Mouse (Mus musculus): ENCODE measurements around the gene Prox2. TPM values are rescaled to one million over a fixed set of nuclear protein-coding genes. Genes with fewer than 3 reads are reported as not detected.
"Not testable (repeated sequence)": the region's sequence is repeated elsewhere in the genome, so short reads cannot be mapped to it uniquely, and the experiment has no call there.

Gene Prox2
- polyA plus RNA-seq, 1 experiment from 2014 or later, result 6.4 TPM

GRCm38 (mm10) chr12:85146881-85147280, 36.3 kb upstream of the Prox2 start:
- Histone ChIP-seq H3K4me2 (ENCODE audit: low read depth, low read length) (no peak overlapping the region), H3K9me3 (ENCODE audit: control insufficient read depth, low read length) (no peaks in the 10 kb centered on the region), H3K4me3 (ENCODE audit: low read length) (no peak overlapping the region), H3K4me1 (replicated peaks; ENCODE audit: control insufficient read depth, insufficient read depth, low read length) (peaks cover 25% of the 10 kb centered on the region), H3K9ac (ENCODE audit: low read length) (no peak overlapping the region), H3K36me3 (ENCODE audit: control insufficient read depth, insufficient read depth, low read length) (no peaks in the 10 kb centered on the region), H3K27ac (ENCODE audit: low read length) (no peak overlapping the region), H3K27me3 (ENCODE audit: control insufficient read depth, insufficient read depth, low read depth, low read length) (peaks cover 5% of the 10 kb centered on the region; the same call in 1 of the 2 replicates)
- no peak for ATAC-seq (ENCODE audit: low read depth)
- 76% methylated on average over 9 of the region's 9 CpGs for WGBS

GRCm38 (mm10) chr12:85146355-85146754, 35.8 kb upstream of the Prox2 start:
- Histone ChIP-seq H3K9me3 (ENCODE audit: control insufficient read depth, low read length) (no peaks in the 10 kb centered on the region), H3K4me2 (ENCODE audit: low read depth, low read length) (no peak overlapping the region), H3K9ac (ENCODE audit: low read length) (no peak overlapping the region), H3K4me3 (ENCODE audit: low read length) (no peak overlapping the region), H3K36me3 (ENCODE audit: control insufficient read depth, insufficient read depth, low read length) (no peaks in the 10 kb centered on the region), H3K27me3 (ENCODE audit: control insufficient read depth, insufficient read depth, low read depth, low read length) (peaks cover 4% of the 10 kb centered on the region; the same call in 1 of the 2 replicates), H3K4me1 (replicated peaks; ENCODE audit: control insufficient read depth, insufficient read depth, low read length) (peaks cover 24% of the 10 kb centered on the region), H3K27ac (ENCODE audit: low read length) (peak overlapping the region; percentile 47)
- peak; percentile 55 for ATAC-seq (ENCODE audit: low read depth)
- 28% methylated on average over 9 of the region's 11 CpGs for WGBS

- ATAC-seq (ENCODE audit: low read depth), result peak; percentile 76
- H3K4me1 ChIP-seq (replicated peaks; ENCODE audit: control insufficient read depth, insufficient read depth, low read length), result peaks cover 17% of the 10 kb centered on the region
- no peak overlapping the region for H3K4me2 ChIP-seq (ENCODE audit: low read depth, low read length)
- no peak overlapping the region for H3K9ac ChIP-seq (ENCODE audit: low read length)
- H3K27ac ChIP-seq (ENCODE audit: low read length), result peak overlapping the region; percentile 47
- H3K9me3 ChIP-seq (ENCODE audit: control insufficient read depth, low read length), result no peaks in the 10 kb centered on the region
- H3K27me3 ChIP-seq (ENCODE audit: control insufficient read depth, insufficient read depth, low read depth, low read length), result peaks cover 2% of the 10 kb centered on the region
- H3K36me3 ChIP-seq (ENCODE audit: control insufficient read depth, insufficient read depth, low read length), result no peaks in the 10 kb centered on the region
- WGBS, result 47% methylated on average over 9 of the region's 9 CpGs
- H3K4me3 ChIP-seq (ENCODE audit: low read length), result no peak overlapping the region
These were observed 35.1 kb upstream of the Prox2 start for GRCm38 (mm10) chr12:85145630-85146029.

GRCm38 (mm10) chr12:85144821-85145220, 34.3 kb upstream of the Prox2 start:
- no peak overlapping the region for H3K27ac ChIP-seq (ENCODE audit: low read length)
- ATAC-seq (ENCODE audit: low read depth), result no peak

GRCm38 (mm10) chr12:85144276-85144675, 33.7 kb upstream of the Prox2 start:
- H3K27ac ChIP-seq (ENCODE audit: low read length); ATAC-seq (ENCODE audit: low read depth); H3K9me3 ChIP-seq (ENCODE audit: control insufficient read depth, low read length); H3K27me3 ChIP-seq (ENCODE audit: control insufficient read depth, insufficient read depth, low read depth, low read length); H3K9ac ChIP-seq (ENCODE audit: low read length); H3K4me3 ChIP-seq (ENCODE audit: low read length); H3K36me3 ChIP-seq (ENCODE audit: control insufficient read depth, insufficient read depth, low read length); H3K4me2 ChIP-seq (ENCODE audit: low read depth, low read length): not testable (repeated sequence)
- peaks cover 12% of the 10 kb centered on the region for H3K4me1 ChIP-seq (replicated peaks; ENCODE audit: control insufficient read depth, insufficient read depth, low read length)
- WGBS, result 57% methylated on average over 2 of the region's 2 CpGs

More at GRCm38 (mm10) chr12:85144821-85145220, 34.3 kb upstream of the Prox2 start:
- Histone ChIP-seq H3K27me3 (ENCODE audit: control insufficient read depth, insufficient read depth, low read depth, low read length) (peaks cover 2% of the 10 kb centered on the region), H3K9ac (ENCODE audit: low read length) (no peak overlapping the region), H3K9me3 (ENCODE audit: control insufficient read depth, low read length) (no peaks in the 10 kb centered on the region), H3K4me2 (ENCODE audit: low read depth, low read length) (no peak overlapping the region), H3K4me3 (ENCODE audit: low read length) (no peak overlapping the region), H3K4me1 (replicated peaks; ENCODE audit: control insufficient read depth, insufficient read depth, low read length) (peaks cover 12% of the 10 kb centered on the region), H3K36me3 (ENCODE audit: control insufficient read depth, insufficient read depth, low read length) (no peaks in the 10 kb centered on the region)
- WGBS, result 91% methylated on average over 4 of the region's 4 CpGs

GRCm38 (mm10) chr12:85142803-85143202, 32.2 kb upstream of the Prox2 start:
- Histone ChIP-seq H3K27ac (ENCODE audit: low read length) (no peak overlapping the region), H3K9ac (ENCODE audit: low read length) (no peak overlapping the region), H3K9me3 (ENCODE audit: control insufficient read depth, low read length) (no peaks in the 10 kb centered on the region), H3K4me3 (ENCODE audit: low read length) (no peak overlapping the region), H3K36me3 (ENCODE audit: control insufficient read depth, insufficient read depth, low read length) (no peaks in the 10 kb centered on the region), H3K4me2 (ENCODE audit: low read depth, low read length) (no peak overlapping the region), H3K27me3 (ENCODE audit: control insufficient read depth, insufficient read depth, low read depth, low read length) (peaks cover 2% of the 10 kb centered on the region), H3K4me1 (replicated peaks; ENCODE audit: control insufficient read depth, insufficient read depth, low read length) (peaks cover 12% of the 10 kb centered on the region)
- 19% methylated on average over 4 of the region's 4 CpGs for WGBS
- ATAC-seq (ENCODE audit: low read depth), result peak; percentile 73

- Histone ChIP-seq H3K4me3 (ENCODE audit: low read length) (no peak overlapping the region), H3K4me1 (replicated peaks; ENCODE audit: control insufficient read depth, insufficient read depth, low read length) (peaks cover 7% of the 10 kb centered on the region), H3K27me3 (ENCODE audit: control insufficient read depth, insufficient read depth, low read depth, low read length) (peaks cover 2% of the 10 kb centered on the region), H3K9ac (ENCODE audit: low read length) (no peak overlapping the region; the same call in 1 of the 2 replicates), H3K27ac (ENCODE audit: low read length) (no peak overlapping the region), H3K36me3 (ENCODE audit: control insufficient read depth, insufficient read depth, low read length) (no peaks in the 10 kb centered on the region), H3K9me3 (ENCODE audit: control insufficient read depth, low read length) (no peaks in the 10 kb centered on the region), H3K4me2 (ENCODE audit: low read depth, low read length) (no peak overlapping the region)
- WGBS, result 79% methylated on average over 6 of the region's 6 CpGs
- no peak for ATAC-seq (ENCODE audit: low read depth)
These were observed 30.5 kb upstream of the Prox2 start for GRCm38 (mm10) chr12:85141096-85141495.

GRCm38 (mm10) chr12:85140036-85140701, 29.6 kb upstream of the Prox2 start:
- Histone ChIP-seq H3K4me3 (ENCODE audit: low read length) (no peak overlapping the region), H3K9ac (ENCODE audit: low read length) (no peak overlapping the region), H3K4me2 (ENCODE audit: low read depth, low read length) (no peak overlapping the region), H3K4me1 (replicated peaks; ENCODE audit: control insufficient read depth, insufficient read depth, low read length) (peaks cover 11% of the 10 kb centered on the region), H3K36me3 (ENCODE audit: control insufficient read depth, insufficient read depth, low read length) (no peaks in the 10 kb centered on the region), H3K27me3 (ENCODE audit: control insufficient read depth, insufficient read depth, low read depth, low read length) (peaks cover 2% of the 10 kb centered on the region), H3K27ac (ENCODE audit: low read length) (no peak overlapping the region), H3K9me3 (ENCODE audit: control insufficient read depth, low read length) (no peaks in the 10 kb centered on the region)
- 41% methylated on average over 18 of the region's 18 CpGs for WGBS
- no peak for ATAC-seq (ENCODE audit: low read depth)

- H3K27ac ChIP-seq (ENCODE audit: low read length), result peak overlapping the region; percentile 67
- H3K4me2 ChIP-seq (ENCODE audit: low read depth, low read length), result no peak overlapping the region
- ATAC-seq (ENCODE audit: low read depth), result peak; percentile 44
- H3K9ac ChIP-seq (ENCODE audit: low read length), result no peak overlapping the region
- peaks cover 23% of the 10 kb centered on the region for H3K36me3 ChIP-seq (ENCODE audit: control insufficient read depth, insufficient read depth, low read length)
- no peaks in the 10 kb centered on the region for H3K9me3 ChIP-seq (ENCODE audit: control insufficient read depth, low read length)
- WGBS, result 48% methylated on average over 4 of the region's 4 CpGs
- H3K27me3 ChIP-seq (ENCODE audit: control insufficient read depth, insufficient read depth, low read depth, low read length), result peaks cover 2% of the 10 kb centered on the region
- peaks cover 19% of the 10 kb centered on the region for H3K4me1 ChIP-seq (replicated peaks; ENCODE audit: control insufficient read depth, insufficient read depth, low read length)
- H3K4me3 ChIP-seq (ENCODE audit: low read length), result no peak overlapping the region
These were observed 26.1 kb upstream of the Prox2 start for GRCm38 (mm10) chr12:85136627-85137026.

Measured in lung, embryonic 16.5 days (tissue).